Mouse (Mus musculus) small intestine, adult 2 months (tissue): ENCODE results near the gene Camkk2. TPM values are rescaled to one million over a fixed set of nuclear protein-coding genes. Genes with fewer than 3 reads are reported as not detected.

Source experiments
- H3K27ac ChIP-seq: fragments of 200-500 bp; 2 replicates; pipeline ENCODE4 v1.5.1; 2012; ENCODE audit warnings: low read depth, low read length, control low read depth, inconsistent platforms; ENCODE audit not compliant: insufficient read depth
- H3K27me3 ChIP-seq: fragments of 200-500 bp; 2 replicates; pipeline ENCODE4 v1.6.1; 2012; ENCODE audit warnings: mild to moderate bottlenecking, moderate library complexity, low read length, inconsistent platforms; ENCODE audit not compliant: control insufficient read depth, insufficient read depth
- H3K36me3 ChIP-seq: fragments of 200-500 bp; 2 replicates; pipeline ENCODE4 v1.6.1; 2012; ENCODE audit warnings: mild to moderate bottlenecking, low read length, control low read depth, inconsistent platforms; ENCODE audit not compliant: control insufficient read depth, insufficient read depth
- H3K4me1 ChIP-seq: fragments of 200-500 bp; 2 replicates; pipeline ENCODE4 v1.6.1; 2012; ENCODE audit warnings: low read length, inconsistent platforms, mixed read lengths; ENCODE audit not compliant: control insufficient read depth, insufficient read depth, insufficient read length
- H3K4me3 ChIP-seq: fragments of 200-500 bp; 2 replicates; pipeline ENCODE4 v1.5.1; 2012; ENCODE audit warnings: low read depth, mild to moderate bottlenecking, control low read depth, inconsistent platforms, low read length, moderate library complexity
- CTCF ChIP-seq: fragments of 200-500 bp; IDR thresholded peaks from 2 replicates; pipeline ENCODE4 v1.5.1; 2012; ENCODE audit warnings: low read depth, mild to moderate bottlenecking, control low read depth, inconsistent platforms, low read length, moderate library complexity, mixed read lengths; ENCODE audit not compliant: insufficient replicate concordance, insufficient read length; ENCODE audit errors: extremely low read depth
- POLR2A ChIP-seq: fragments of 200-500 bp; IDR thresholded peaks from 2 replicates; pipeline ENCODE4 v1.6.1; 2012; ENCODE audit warnings: low read depth, mild to moderate bottlenecking, control low read depth, inconsistent platforms, low read length, moderate library complexity
- WGBS: fragments of 180-500 bp; shearing (Covaris S2); methylation state at CpG from one replicate; pipeline ENCODE4 v1.1.7; 2018; 5-methylcytosine and 5-hydroxymethylcytosine counted together
- polyA plus RNA-seq: library from polyadenylated mRNA; depleted of rRNA; stranded (reverse); fragments of >200 nt; gene quantifications from 2 replicates; pipeline ENCODE4 v1.2.3, GENCODE M21; 2012; rRNA removed

The Camkk2 gene
- polyA plus RNA-seq, 1 experiment = 6.8 TPM

DNA sequence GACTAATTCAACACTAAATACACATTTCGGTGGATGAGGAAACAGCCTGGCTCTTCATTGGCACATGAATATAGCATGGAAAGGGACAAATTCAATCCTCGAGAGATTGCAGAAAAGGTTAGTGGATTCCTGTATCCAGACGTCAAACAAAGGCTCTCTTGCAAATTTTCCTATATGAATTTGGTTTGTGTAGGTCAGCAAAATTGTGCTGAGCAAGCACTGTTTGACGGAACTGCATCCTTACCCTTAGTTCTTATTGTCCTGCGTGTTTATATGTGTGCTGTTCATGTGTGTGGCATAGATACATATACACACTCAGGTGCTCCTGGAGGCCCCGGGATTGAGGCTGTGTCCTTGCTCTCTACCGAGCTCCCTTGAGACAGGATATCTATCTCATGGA, 90.1 kb downstream of the Camkk2 start:
- no peaks in the 10 kb centered on the region for H3K27me3 ChIP-seq
- H3K27ac ChIP-seq = peak overlapping the region; percentile 40
- TF ChIP-seq POLR2A = no peak
- TF ChIP-seq CTCF = no peak
- H3K4me3 ChIP-seq = no peak overlapping the region
- H3K4me1 ChIP-seq = peaks cover 17% of the 10 kb centered on the region
- H3K36me3 ChIP-seq = no peaks in the 10 kb centered on the region
- WGBS = 65% methylated on average over 7 of the region's 7 CpGs

DNA sequence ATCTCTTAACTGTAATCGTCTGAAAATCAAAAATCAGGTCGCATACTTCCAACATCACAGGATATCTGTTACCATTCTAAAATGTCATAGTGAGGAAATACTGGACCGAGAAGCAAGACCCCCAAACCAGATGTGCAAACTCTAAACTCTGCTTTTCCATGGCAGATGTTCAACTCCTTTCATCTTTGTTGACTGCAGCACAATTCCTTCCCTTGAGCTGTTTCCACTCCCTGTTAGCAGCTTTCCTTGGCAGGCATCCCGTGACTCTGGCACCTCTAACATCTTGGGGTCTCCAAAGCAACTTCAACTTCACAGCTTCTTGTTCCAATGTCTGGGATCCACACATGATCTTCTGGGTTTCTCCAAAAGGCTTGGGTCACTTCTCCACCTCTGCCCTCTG, 91.8 kb downstream of the Camkk2 start:
- Histone ChIP-seq H3K27ac (no peak overlapping the region), H3K4me1 (peaks cover 10% of the 10 kb centered on the region; the same call in 1 of the 2 replicates), H3K27me3 (no peaks in the 10 kb centered on the region), H3K4me3 (no peak overlapping the region), H3K36me3 (no peaks in the 10 kb centered on the region)
- WGBS = 81% methylated on average over 4 of the region's 4 CpGs
- TF ChIP-seq POLR2A (no peak), CTCF (no peak)

DNA sequence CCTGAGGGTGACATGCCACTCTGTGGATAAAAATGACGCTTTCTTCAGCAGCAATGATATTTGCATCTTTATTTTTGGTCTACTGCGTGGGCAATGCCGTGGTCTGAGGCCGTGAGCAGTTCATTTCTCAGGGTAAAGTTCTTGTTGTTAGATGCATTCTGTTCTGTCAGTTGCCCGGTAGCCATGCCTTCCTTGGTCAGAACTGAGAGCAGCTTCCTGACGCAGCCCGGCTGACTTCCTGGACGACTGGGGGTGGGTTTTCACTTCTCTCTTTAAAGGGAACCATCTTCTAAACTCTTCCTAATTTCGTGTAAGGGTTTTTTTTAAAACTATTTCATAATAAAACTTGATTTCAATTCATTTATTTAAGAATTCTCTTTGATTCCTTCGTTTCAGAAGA, 95.3 kb downstream of the Camkk2 start:
- WGBS = 79% methylated on average over 10 of the region's 10 CpGs
- TF ChIP-seq POLR2A (no peak), CTCF (no peak)
- H3K36me3 ChIP-seq = 0 out of 2 replicates have a peak, but pooled peaks cover 3% of the 10 kb centered on the region
- no peaks in the 10 kb centered on the region for H3K4me1 ChIP-seq
- H3K27me3 ChIP-seq = no peaks in the 10 kb centered on the region
- H3K27ac ChIP-seq = peak overlapping the region; percentile 46; the same call in 1 of the 2 replicates
- H3K4me3 ChIP-seq = no peak overlapping the region

DNA sequence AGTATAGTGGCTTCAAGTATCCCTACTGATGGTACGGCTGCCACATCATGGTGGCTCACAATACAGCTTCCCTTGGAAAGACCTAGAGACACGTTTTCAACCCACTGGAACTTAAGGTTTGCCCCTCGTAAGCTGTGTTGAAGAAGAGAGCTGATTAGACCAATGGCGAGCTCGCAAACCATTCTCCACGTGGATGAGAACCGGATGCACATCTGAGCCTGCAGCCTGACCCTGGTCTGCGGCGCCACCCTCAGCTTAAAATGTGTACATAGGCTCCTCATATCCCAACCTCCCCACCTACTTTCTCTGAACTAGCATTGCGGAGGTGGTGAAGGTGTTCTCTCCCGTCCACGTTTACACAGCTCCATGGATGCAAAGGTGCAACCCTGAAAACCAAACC, 97.9 kb downstream of the Camkk2 start:
- WGBS = 89% methylated on average over 12 of the region's 12 CpGs
- no peaks in the 10 kb centered on the region for H3K4me1 ChIP-seq
- TF ChIP-seq CTCF = no peak
- TF ChIP-seq POLR2A = no peak
- H3K27ac ChIP-seq = no peak overlapping the region
- H3K36me3 ChIP-seq = 0 out of 2 replicates have a peak, but pooled peaks cover 3% of the 10 kb centered on the region
- H3K4me3 ChIP-seq = no peak overlapping the region
- H3K27me3 ChIP-seq = no peaks in the 10 kb centered on the region

Other genes with a start within 250 kb of the Camkk2 start
- gene Ift81, start 164.9 kb downstream of the Camkk2 start, polyA plus RNA-seq = 0.09 and 0.15 TPM in 2 replicates
- 12.0 and 24.3 TPM in 2 replicates for gene P2rx7, start 135.5 kb downstream of the Camkk2 start, polyA plus RNA-seq
- 26.6 and 61.9 TPM in 2 replicates for gene P2rx4, start 71.9 kb downstream of the Camkk2 start, polyA plus RNA-seq
- gene Anapc5, start 41.9 kb upstream of the Camkk2 start, polyA plus RNA-seq = 54.8 and 94.7 TPM in 2 replicates
- gene Rnf34, start 70.6 kb upstream of the Camkk2 start, polyA plus RNA-seq = 3.0 and 3.7 TPM in 2 replicates
- gene Kdm2b, start 210.4 kb upstream of the Camkk2 start, polyA plus RNA-seq = 8.6 and 12.0 TPM in 2 replicates
- gene Orai1, start 235.7 kb upstream of the Camkk2 start, polyA plus RNA-seq = 70.0 and 133 TPM in 2 replicates